Mouse (Mus musculus) heart, embryonic 14.5 days (tissue): Measurements from ENCODE around the gene Mgat5. TPM values are rescaled to one million over a fixed set of nuclear protein-coding genes. Genes with fewer than 3 reads are reported as not detected.

ENCODE experiments used
- ATAC-seq: fragments of 200-750 bp; cut with Nextera tagmentation; 2 replicates; pipeline ENCODE4 v1.8.0; 2017; ENCODE audit warnings: low read depth, moderate TSS enrichment; ENCODE audit not compliant: insufficient number of reproducible peaks, insufficient read depth, low FRiP score
- H3K27ac ChIP-seq, 2 experiments: fragments of 200-500 bp in 1 of 2; fragments of 300-500 bp in 1 of 2; sonication (generic) in 1 of 2; replicated peaks in 1 of 2; 2 replicates each; pipeline ENCODE4 v1.5.1; 2012 to 2014; ENCODE audit warnings: low read depth in 2 of 2, low read length in 2 of 2, control low read depth in 1 of 2, mild to moderate bottlenecking in 1 of 2, mixed read lengths in 1 of 2; ENCODE audit not compliant: control insufficient read depth in 1 of 2, insufficient read depth in 1 of 2
- H3K27me3 ChIP-seq: fragments of 300-500 bp; sonication (generic); 2 replicates; pipeline ENCODE4 v1.6.1; 2014; ENCODE audit warnings: mild to moderate bottlenecking, low read length, control low read depth; ENCODE audit not compliant: control insufficient read depth, insufficient read depth
- H3K36me3 ChIP-seq: fragments of 300-500 bp; sonication (generic); 2 replicates; pipeline ENCODE4 v1.6.1; 2014; ENCODE audit warnings: mild to moderate bottlenecking, control low read depth, low read length, mixed read lengths; ENCODE audit not compliant: control insufficient read depth, insufficient read depth
- H3K4me1 ChIP-seq, 2 experiments: fragments of 200-500 bp in 1 of 2; fragments of 300-500 bp in 1 of 2; sonication (generic) in 1 of 2; 2 replicates each; pipeline ENCODE4 v1.6.1; 2012 to 2014; ENCODE audit warnings: low read length in 2 of 2, control low read depth in 1 of 2, mixed read lengths in 1 of 2; ENCODE audit not compliant: control insufficient read depth in 2 of 2, insufficient read depth in 2 of 2
- H3K4me2 ChIP-seq: fragments of 300-500 bp; sonication (generic); 2 replicates; pipeline ENCODE4 v1.6.1; 2014; ENCODE audit warnings: mild to moderate bottlenecking, low read length
- H3K4me3 ChIP-seq, 2 experiments: fragments of 200-500 bp in 1 of 2; fragments of 300-500 bp in 1 of 2; sonication (generic) in 1 of 2; 2 replicates each; pipeline ENCODE4 v1.5.1; 2012 to 2014; ENCODE audit warnings: low read length in 2 of 2, mild to moderate bottlenecking in 2 of 2, control low read depth in 1 of 2, low read depth in 1 of 2, moderate library complexity in 1 of 2; ENCODE audit not compliant: control insufficient read depth in 1 of 2, insufficient read depth in 1 of 2
- H3K9ac ChIP-seq: fragments of 300-500 bp; sonication (generic); 2 replicates; pipeline ENCODE4 v1.6.1; 2014; ENCODE audit warnings: mild to moderate bottlenecking, low read length
- H3K9me3 ChIP-seq: fragments of 300-500 bp; sonication (generic); 2 replicates; pipeline ENCODE4 v1.6.1; 2016; ENCODE audit warnings: low read length, control low read depth; ENCODE audit not compliant: control insufficient read depth
- WGBS: fragments of 180-500 bp; shearing (Covaris S2); extraction: QIAGEN DNeasy Blood & Tissue Kit; methylation state at CpG from one replicate; pipeline ENCODE4 v1.1.7; 2014; 5-methylcytosine and 5-hydroxymethylcytosine counted together
- polyA plus RNA-seq: library from polyadenylated mRNA; unstranded; fragments of >200 nt; fragmentation: Nextera tagmentation; extraction: Ambion mirVana; gene quantifications from 2 replicates; pipeline ENCODE4 v1.2.1, GENCODE M21; 2014

Gene Mgat5
- polyA plus RNA-seq, 1 experiment from 2014 or later, result 6.0 TPM

GRCm38 (mm10) chr1:127530849-127531580, 326.2 kb downstream of the Mgat5 start:
- H3K9ac ChIP-seq, result no peak overlapping the region
- ATAC-seq, result no peak
- 49% methylated on average over 14 of the region's 14 CpGs for WGBS
- no peaks in the 10 kb centered on the region for H3K27me3 ChIP-seq
- no peak overlapping the region for H3K27ac ChIP-seq
- no peaks in the 10 kb centered on the region for H3K9me3 ChIP-seq
- no peaks in the 10 kb centered on the region for H3K36me3 ChIP-seq
- H3K4me2 ChIP-seq, result no peak overlapping the region
- no peaks in the 10 kb centered on the region for H3K4me1 ChIP-seq
- no peak overlapping the region for H3K4me3 ChIP-seq

- no peak overlapping the region for H3K4me3 ChIP-seq
- H3K9ac ChIP-seq, result no peak overlapping the region
- 79% methylated on average over 5 of the region's 5 CpGs for WGBS
- ATAC-seq, result no peak
- H3K4me2 ChIP-seq, result no peak overlapping the region
- peaks cover 0 to 3% of the 10 kb centered on the region in 2 experiments; a peak in 1 of 4 replicates for H3K4me1 ChIP-seq
- no peaks in the 10 kb centered on the region for H3K27me3 ChIP-seq
- H3K9me3 ChIP-seq, result no peaks in the 10 kb centered on the region
- no peaks in the 10 kb centered on the region for H3K36me3 ChIP-seq
- H3K27ac ChIP-seq, result no peak overlapping the region
Observed at GRCm38 (mm10) chr1:127531723-127532122, 326.9 kb downstream of the Mgat5 start.

GRCm38 (mm10) chr1:127536448-127536847, 331.6 kb downstream of the Mgat5 start:
- Histone ChIP-seq H3K9me3 (no peaks in the 10 kb centered on the region), H3K4me3 (no peak overlapping the region), H3K9ac (no peak overlapping the region), H3K36me3 (no peaks in the 10 kb centered on the region), H3K27ac (no peak overlapping the region), H3K27me3 (no peaks in the 10 kb centered on the region), H3K4me1 (peaks cover 0 to 5% of the 10 kb centered on the region in 2 experiments; a peak in 1 of 4 replicates), H3K4me2 (no peak overlapping the region)
- 48% methylated on average over 5 of the region's 5 CpGs for WGBS
- ATAC-seq, result no peak

GRCm38 (mm10) chr1:127537204-127538038, 332.6 kb downstream of the Mgat5 start:
- Histone ChIP-seq H3K4me3 (no peak overlapping the region; a peak in 1 of 4 replicates), H3K4me1 (peaks cover 0 to 5% of the 10 kb centered on the region in 2 experiments; a peak in 1 of 4 replicates), H3K9ac (peak overlapping the region; percentile 36; the same call in 1 of the 2 replicates), H3K27ac (no peak overlapping the region), H3K9me3 (no peaks in the 10 kb centered on the region), H3K36me3 (no peaks in the 10 kb centered on the region), H3K4me2 (peak overlapping the region; percentile 43; the same call in 1 of the 2 replicates), H3K27me3 (no peaks in the 10 kb centered on the region)
- no peak for ATAC-seq
- 40% methylated on average over 17 of the region's 17 CpGs for WGBS
